ENCODE assay signal across 28 mouse cellular contexts in genomic region chr6:136745586-136745985, GRCm38 (mm10). TPM values are rescaled to one million over a fixed set of nuclear protein-coding genes. Genes with fewer than 3 reads are reported as not detected.
DNase-seq lines count a peak whose midpoint lies in the region; ATAC-seq lines count a peak whose summit lies in the region.
"Had no signal": no experiment of that assay in that cellular context is flagged by ENCODE, and none has a peak within 500 bp of the region (broad histone marks: within the 10 kb centered on the region; RNA-seq: fewer than 3 reads in every experiment).

No protein-coding gene starts in this region.

- H3K4me3 ChIP-seq in forebrain, embryonic 13.5 days = no peak overlapping the region
- H3K4me3 ChIP-seq: heart, adult 2 months; heart, embryonic 13.5 days; hindbrain, embryonic 10.5 days; intestine, embryonic 15.5 days; myocyte; neural tube, embryonic 13.5 days had no signal

- no peaks in the 10 kb centered on the region for H3K9me3 ChIP-seq in forebrain, embryonic 13.5 days (replicated peaks)
- H3K9me3 ChIP-seq: heart, embryonic 13.5 days; hindbrain, embryonic 10.5 days; intestine, embryonic 15.5 days; neural tube, embryonic 13.5 days had no signal

- no peaks in the 10 kb centered on the region for H3K36me3 ChIP-seq in forebrain, embryonic 13.5 days (ENCODE audit: poor library complexity, severe bottlenecking)
- H3K36me3 ChIP-seq: heart, embryonic 13.5 days; hindbrain, embryonic 10.5 days; intestine, embryonic 15.5 days; neural tube, embryonic 13.5 days had no signal

- H3K27me3 ChIP-seq in forebrain, embryonic 13.5 days = no peaks in the 10 kb centered on the region
- H3K27me3 ChIP-seq: heart, embryonic 13.5 days; intestine, embryonic 15.5 days; neural tube, embryonic 13.5 days had no signal

- H3K4me1 ChIP-seq in forebrain, embryonic 13.5 days = no peaks in the 10 kb centered on the region
- H3K4me1 ChIP-seq: hindbrain, embryonic 10.5 days; intestine, embryonic 15.5 days had no signal

- intact Hi-C loops in left cerebral cortex, postnatal 25 days (cut with DNase I) = no loop called here

- H3K27ac ChIP-seq in forebrain, embryonic 13.5 days = no peak overlapping the region
- H3K27ac ChIP-seq: heart, adult 2 months; heart, embryonic 13.5 days; hindbrain, embryonic 10.5 days; intestine, embryonic 15.5 days; neural tube, embryonic 13.5 days had no signal

- H3K4me2 ChIP-seq in forebrain, embryonic 13.5 days = no peak overlapping the region
- H3K4me2 ChIP-seq: heart, embryonic 13.5 days; intestine, embryonic 15.5 days; midbrain, embryonic 11.5 days; neural tube, embryonic 13.5 days had no signal

- peak; percentile 39 for DNase-seq in heart, adult 11 months
- no peak for DNase-seq in heart, adult 8-10 months (ENCODE audit: low spot score)
- DNase-seq in 416B (ENCODE audit: low read depth) = peak; percentile 73
- DNase-seq in naive thymus-derived CD4-positive, alpha-beta T cell, adult 2 months (ENCODE audit: low read depth) = peak; percentile 56
- DNase-seq in left cerebral cortex, postnatal 25 days (ENCODE audit: low spot score in 2 of 2) = no peak
- DNase-seq: adrenal gland, adult 2 months; cerebellum, adult 2 months; cerebellum, postnatal 25 days; gastrocnemius, postnatal 25 days; heart, adult 2 months; heart, postnatal 10 days; kidney, adult 9 months; kidney, postnatal 10 days; layer of hippocampus, postnatal 36 days; lung, adult 18-20 months had no signal

- 90% methylated on average over 5 of the region's 5 CpGs for WGBS in forebrain, embryonic 13.5 days

- peak; percentile 27 for ATAC-seq in granulocyte monocyte progenitor cell, adult 5-6 weeks (replicated peaks; ENCODE audit: poor library complexity, severe bottlenecking)
- ATAC-seq in forebrain, embryonic 13.5 days = no peak
- ATAC-seq: activated CD4-positive, CD25-positive, alpha-beta regulatory T cell, adult 4 months; forebrain, embryonic 14.5 days; hindbrain, embryonic 16.5 days; intestine, embryonic 15.5 days; lung, postnatal 0 days had no signal

- no peak overlapping the region for H3K9ac ChIP-seq in forebrain, embryonic 13.5 days
- H3K9ac ChIP-seq: heart, embryonic 13.5 days; intestine, embryonic 15.5 days; neural tube, embryonic 13.5 days had no signal

RNA-seq across cellular contexts. Expression of gene Gucy2c, which starts 36.0 kb away (rescaled TPM):
- total RNA-seq in heart, adult 8-10 months (2022) = not detected
- not detected in 2 replicates for total RNA-seq in granulocyte monocyte progenitor cell, adult 5-6 weeks (2014; fragmentation: Nextera tagmentation)
- not detected in 2 replicates for total RNA-seq in granulocyte monocyte progenitor cell, adult 5-6 weeks (2017)
- total RNA-seq in left cerebral cortex, postnatal 25 days (2021) = under 1 TPM; 0.21 to 0.41 TPM
- polyA plus RNA-seq in forebrain, embryonic 13.5 days (2015; fragmentation: Nextera tagmentation; extraction: Ambion mirVana) = 0.13 TPM in 2 replicates
- total RNA-seq: adrenal gland, adult 2 months; gastrocnemius, adult 18-20 months; gastrocnemius, postnatal 25 days; heart, adult 2 months; heart, postnatal 10 days had no signal
- polyA plus RNA-seq: activated CD4-positive, CD25-positive, alpha-beta regulatory T cell, adult 4 months; adrenal gland, adult 2 months; heart, adult 2 months had no signal

RNA-seq across cellular contexts. Expression of gene Hist4h4, which starts 58.6 kb away (rescaled TPM):
- 1 to 10 TPM; 5.9 to 8.4 (median 6.9) TPM for total RNA-seq in heart, adult 8-10 months (2022)
- 7.0 and 20.7 TPM in 2 replicates for total RNA-seq in granulocyte monocyte progenitor cell, adult 5-6 weeks (2014; fragmentation: Nextera tagmentation)
- 46.7 and 58.9 TPM in 2 replicates for total RNA-seq in granulocyte monocyte progenitor cell, adult 5-6 weeks (2017)
- 10 to 100 TPM in 1 of 2 experiments, 1 to 10 TPM in 1; 7.8 to 10.6 TPM for total RNA-seq in left cerebral cortex, postnatal 25 days (2021)
- 0.97 and 1.2 TPM in 2 replicates for polyA plus RNA-seq in forebrain, embryonic 13.5 days (2015; fragmentation: Nextera tagmentation; extraction: Ambion mirVana)

Comparison
In these comparisons a context has a peak if more than half of its experiments do, and no peak if none do; other contexts are left out.
1. DNase-seq: peak in heart, adult 11 months (single experiment), 416B (single experiment) and naive thymus-derived CD4-positive, alpha-beta T cell, adult 2 months (single experiment); none in heart, adult 8-10 months (single experiment) and left cerebral cortex, postnatal 25 days (0 of 2).